Mouse (Mus musculus): ENCODE measurements at regions not wholly inside any gene's neighbourhood (a gene's known extent, or its start where the extent isn't known, plus 50 kb on each side); places are given as distances from the start of the nearest gene placed in this dataset.

DNA sequence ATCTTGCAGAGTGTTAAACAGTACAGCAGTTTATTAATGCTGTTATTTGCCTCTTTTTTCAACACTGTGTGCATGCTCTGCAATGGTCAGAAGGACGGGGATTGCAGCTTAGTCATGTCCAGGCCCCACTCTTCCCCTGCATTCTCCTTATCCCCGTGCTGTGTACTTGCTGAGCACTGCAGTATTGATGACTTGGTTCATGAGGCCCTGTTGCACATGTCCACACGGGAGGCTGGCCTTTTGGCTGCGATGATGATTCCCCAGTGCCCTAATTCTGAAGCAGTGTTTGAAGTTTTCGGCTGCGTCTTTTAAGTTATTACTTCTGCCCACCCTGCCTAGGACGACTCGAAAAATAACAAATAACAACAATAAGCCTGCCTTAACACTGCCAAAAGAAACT, 750.7 kb downstream of the Inhba start:
- no peak for DNase-seq
- WGBS, result 97% methylated on average over 8 of the region's 8 CpGs
- Histone ChIP-seq H3K4me1 (replicated peaks; ENCODE audit: control insufficient read depth, insufficient read depth, low read length) (no peaks in the 10 kb centered on the region), H3K27me3 (ENCODE audit: control insufficient read depth, insufficient read depth, low read length) (no peaks in the 10 kb centered on the region), H3K4me3 (ENCODE audit: control insufficient read depth, insufficient read depth, low read length) (no peak overlapping the region), H3K27ac (ENCODE audit: control insufficient read depth, insufficient read depth, low read length) (no peak overlapping the region), H3K36me3 (ENCODE audit: control insufficient read depth, insufficient read depth, low read length) (no peaks in the 10 kb centered on the region)
- TF ChIP-seq CTCF (IDR thresholded peaks at IDR 0.05; ENCODE audit: borderline replicate concordance, control insufficient read depth, extremely low read depth, insufficient read depth, low read length, poor library complexity), result no peak
- no peak for TF ChIP-seq POLR2A (IDR thresholded peaks at IDR 0.05; ENCODE audit: control insufficient read depth, extremely low read depth, insufficient read depth, low read length, poor library complexity)

DNA sequence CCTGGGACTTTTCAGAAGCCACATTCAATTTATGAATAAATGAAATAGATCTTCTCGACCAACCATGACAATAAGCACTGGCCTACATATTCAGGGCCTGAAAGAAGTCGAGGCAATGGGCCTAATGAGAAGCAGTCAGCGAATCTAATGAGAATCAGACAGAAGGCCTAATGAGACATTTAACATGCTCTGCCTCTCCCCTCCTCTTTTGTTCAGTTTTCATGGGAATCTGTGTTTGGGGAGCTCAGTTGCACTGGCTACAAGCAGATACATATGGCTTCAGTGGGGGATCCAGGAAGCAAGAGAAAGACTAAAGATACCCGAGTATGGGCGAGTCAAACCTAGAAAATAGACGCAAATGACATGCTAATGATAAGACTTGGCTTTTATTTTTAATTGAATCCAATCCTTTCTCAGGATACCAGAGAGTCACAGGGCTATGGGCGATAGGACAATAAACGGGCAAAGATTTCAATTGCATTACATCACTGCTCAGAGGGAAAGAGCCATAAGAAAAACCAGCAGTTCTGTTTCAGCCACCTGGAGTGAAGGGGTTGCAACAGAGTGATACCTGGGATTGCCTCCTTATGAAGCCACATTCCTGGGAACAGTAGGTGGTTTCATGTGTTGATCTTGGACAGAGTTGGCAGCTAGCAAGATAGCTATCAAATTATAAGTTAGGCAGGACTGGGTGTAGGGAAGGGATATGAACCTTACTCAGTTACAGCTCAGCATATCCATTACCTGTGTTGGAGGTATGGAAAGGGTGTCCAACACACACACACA, 751.3 kb downstream of the Inhba start:
- TF ChIP-seq POLR2A (IDR thresholded peaks at IDR 0.05; ENCODE audit: control insufficient read depth, extremely low read depth, insufficient read depth, low read length, poor library complexity) (no peak), CTCF (IDR thresholded peaks at IDR 0.05; ENCODE audit: borderline replicate concordance, control insufficient read depth, extremely low read depth, insufficient read depth, low read length, poor library complexity) (no peak)
- H3K27ac ChIP-seq (ENCODE audit: control insufficient read depth, insufficient read depth, low read length), result no peak overlapping the region
- H3K4me3 ChIP-seq (ENCODE audit: control insufficient read depth, insufficient read depth, low read length), result no peak overlapping the region
- WGBS, result 96% methylated on average over 8 of the region's 8 CpGs
- no peaks in the 10 kb centered on the region for H3K4me1 ChIP-seq (replicated peaks; ENCODE audit: control insufficient read depth, insufficient read depth, low read length)
- no peaks in the 10 kb centered on the region for H3K27me3 ChIP-seq (ENCODE audit: control insufficient read depth, insufficient read depth, low read length)
- no peaks in the 10 kb centered on the region for H3K36me3 ChIP-seq (ENCODE audit: control insufficient read depth, insufficient read depth, low read length)
- DNase-seq, result no peak

DNA sequence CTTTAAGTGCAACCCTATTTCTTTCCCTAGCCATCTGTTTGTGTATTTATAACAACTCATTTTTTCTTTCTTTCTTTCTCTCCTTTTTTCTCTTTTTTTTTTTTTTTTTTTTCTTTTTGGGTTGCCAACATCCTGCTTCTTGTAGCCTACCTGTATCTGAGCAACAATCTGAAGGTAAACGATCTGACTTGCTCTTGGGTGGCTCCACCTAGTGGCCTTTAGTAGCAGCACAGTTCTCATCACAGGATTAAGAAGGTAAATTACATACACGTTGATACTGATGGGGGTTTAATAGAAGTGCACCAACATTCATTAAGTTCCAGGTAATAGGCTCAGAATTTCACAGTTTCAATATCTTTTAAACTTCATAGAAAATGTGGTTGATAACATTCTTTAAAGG, 752.1 kb downstream of the Inhba start:
- H3K4me1 ChIP-seq (replicated peaks; ENCODE audit: control insufficient read depth, insufficient read depth, low read length), result no peaks in the 10 kb centered on the region
- no peaks in the 10 kb centered on the region for H3K36me3 ChIP-seq (ENCODE audit: control insufficient read depth, insufficient read depth, low read length)
- no peaks in the 10 kb centered on the region for H3K27me3 ChIP-seq (ENCODE audit: control insufficient read depth, insufficient read depth, low read length)
- DNase-seq, result peak; percentile 38
- TF ChIP-seq POLR2A (IDR thresholded peaks at IDR 0.05; ENCODE audit: control insufficient read depth, extremely low read depth, insufficient read depth, low read length, poor library complexity) (no peak), CTCF (IDR thresholded peaks at IDR 0.05; ENCODE audit: borderline replicate concordance, control insufficient read depth, extremely low read depth, insufficient read depth, low read length, poor library complexity) (no peak)
- 1% methylated on average over 2 of the region's 2 CpGs for WGBS
- H3K4me3 ChIP-seq (ENCODE audit: control insufficient read depth, insufficient read depth, low read length), result no peak overlapping the region
- H3K27ac ChIP-seq (ENCODE audit: control insufficient read depth, insufficient read depth, low read length), result no peak overlapping the region

DNA sequence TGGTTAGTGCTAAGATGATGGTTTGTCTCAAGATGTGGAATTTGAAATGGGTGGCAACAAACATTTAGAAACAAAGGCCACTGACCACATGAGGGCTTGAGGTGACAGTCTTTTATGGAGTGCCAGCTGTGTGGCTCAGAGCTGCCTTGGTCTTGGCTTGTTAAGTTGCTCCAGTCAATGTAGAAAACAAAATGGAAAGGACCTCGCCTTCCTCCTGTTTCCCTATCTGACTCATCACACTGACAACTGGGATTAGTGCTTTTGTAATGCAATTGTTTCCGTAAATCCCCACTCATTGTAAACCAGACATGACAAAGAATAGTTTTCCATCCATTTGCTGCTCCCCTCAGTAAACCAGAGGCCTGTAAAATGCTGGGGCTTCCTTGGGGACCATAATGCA, 757.8 kb downstream of the Inhba start:
- no peak for TF ChIP-seq CTCF (IDR thresholded peaks at IDR 0.05; ENCODE audit: borderline replicate concordance, control insufficient read depth, extremely low read depth, insufficient read depth, low read length, poor library complexity)
- TF ChIP-seq POLR2A (IDR thresholded peaks at IDR 0.05; ENCODE audit: control insufficient read depth, extremely low read depth, insufficient read depth, low read length, poor library complexity), result no peak
- H3K27me3 ChIP-seq (ENCODE audit: control insufficient read depth, insufficient read depth, low read length), result no peaks in the 10 kb centered on the region
- DNase-seq, result no peak
- no peak overlapping the region for H3K27ac ChIP-seq (ENCODE audit: control insufficient read depth, insufficient read depth, low read length)
- no peaks in the 10 kb centered on the region for H3K36me3 ChIP-seq (ENCODE audit: control insufficient read depth, insufficient read depth, low read length)
- no peaks in the 10 kb centered on the region for H3K4me1 ChIP-seq (replicated peaks; ENCODE audit: control insufficient read depth, insufficient read depth, low read length)
- 93% methylated on average over 2 of the region's 2 CpGs for WGBS
- no peak overlapping the region for H3K4me3 ChIP-seq (ENCODE audit: control insufficient read depth, insufficient read depth, low read length)

DNA sequence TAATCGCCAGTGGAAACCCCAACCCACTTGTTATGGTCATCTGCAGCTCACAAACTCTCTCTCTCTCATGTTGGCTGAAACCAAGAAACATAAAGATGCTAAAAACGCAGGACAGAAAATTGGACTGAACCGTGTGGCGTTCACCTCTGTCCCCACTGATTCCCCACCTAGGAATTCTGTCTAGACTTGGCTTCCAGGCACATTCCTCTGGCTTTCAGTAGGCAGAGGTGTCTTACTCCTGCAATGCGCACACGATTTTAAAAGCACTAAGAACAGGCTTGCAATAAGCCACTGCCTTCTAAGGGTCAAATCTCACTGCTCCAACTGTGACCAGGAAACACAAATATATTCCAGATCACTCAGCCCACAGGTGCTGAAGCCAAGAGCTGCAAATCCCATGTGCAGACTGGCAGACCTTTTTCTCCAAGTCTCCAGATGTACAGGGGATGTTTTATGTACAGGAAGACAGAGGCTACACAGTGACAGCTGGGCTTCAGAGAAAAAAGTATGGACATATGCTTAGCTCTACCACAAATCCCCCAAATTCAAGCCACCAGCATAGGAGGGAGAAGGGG, 758.3 kb downstream of the Inhba start:
- no peak for DNase-seq
- no peaks in the 10 kb centered on the region for H3K36me3 ChIP-seq (ENCODE audit: control insufficient read depth, insufficient read depth, low read length)
- WGBS, result 92% methylated on average over 6 of the region's 6 CpGs
- H3K27me3 ChIP-seq (ENCODE audit: control insufficient read depth, insufficient read depth, low read length), result no peaks in the 10 kb centered on the region
- no peak overlapping the region for H3K27ac ChIP-seq (ENCODE audit: control insufficient read depth, insufficient read depth, low read length)
- TF ChIP-seq POLR2A (IDR thresholded peaks at IDR 0.05; ENCODE audit: control insufficient read depth, extremely low read depth, insufficient read depth, low read length, poor library complexity) (no peak), CTCF (IDR thresholded peaks at IDR 0.05; ENCODE audit: borderline replicate concordance, control insufficient read depth, extremely low read depth, insufficient read depth, low read length, poor library complexity) (no peak)
- H3K4me3 ChIP-seq (ENCODE audit: control insufficient read depth, insufficient read depth, low read length), result no peak overlapping the region
- H3K4me1 ChIP-seq (replicated peaks; ENCODE audit: control insufficient read depth, insufficient read depth, low read length), result no peaks in the 10 kb centered on the region

DNA sequence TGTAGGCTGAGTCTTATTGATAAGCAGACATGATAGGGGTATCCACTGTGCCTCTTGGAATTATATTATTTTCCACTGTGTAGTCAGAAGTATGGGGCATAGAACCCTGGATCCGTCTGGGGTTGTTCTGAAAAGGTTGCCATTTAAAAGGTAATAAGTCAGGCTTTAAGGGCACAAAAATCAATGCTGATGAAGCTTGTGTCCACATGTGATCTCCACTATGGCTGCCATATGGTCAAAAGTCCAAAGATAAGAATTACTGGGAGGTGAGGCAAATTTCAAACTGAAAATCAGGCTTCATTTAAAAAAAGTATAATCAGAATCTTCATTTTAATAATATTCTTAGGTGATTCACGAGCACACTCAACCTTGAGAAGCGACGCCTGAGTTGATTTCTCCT, 760.2 kb downstream of the Inhba start:
- Histone ChIP-seq H3K36me3 (ENCODE audit: control insufficient read depth, insufficient read depth, low read length) (no peaks in the 10 kb centered on the region), H3K27me3 (ENCODE audit: control insufficient read depth, insufficient read depth, low read length) (no peaks in the 10 kb centered on the region), H3K27ac (ENCODE audit: control insufficient read depth, insufficient read depth, low read length) (no peak overlapping the region), H3K4me1 (replicated peaks; ENCODE audit: control insufficient read depth, insufficient read depth, low read length) (no peaks in the 10 kb centered on the region), H3K4me3 (ENCODE audit: control insufficient read depth, insufficient read depth, low read length) (no peak overlapping the region)
- TF ChIP-seq CTCF (IDR thresholded peaks at IDR 0.05; ENCODE audit: borderline replicate concordance, control insufficient read depth, extremely low read depth, insufficient read depth, low read length, poor library complexity), result no peak
- TF ChIP-seq POLR2A (IDR thresholded peaks at IDR 0.05; ENCODE audit: control insufficient read depth, extremely low read depth, insufficient read depth, low read length, poor library complexity), result no peak
- no peak for DNase-seq
- WGBS, result 95% methylated on average over 4 of the region's 4 CpGs

Data from thymus, adult 2 months (tissue).